Mouse (Mus musculus): ENCODE measurements around the gene Rgl1.
A peak's percentile ranks its signal among the peaks of the same experiment; 100 is the strongest.
"Not testable (repeated sequence)": the region's sequence is repeated elsewhere in the genome, so short reads cannot be mapped to it uniquely, and the experiment has no call there.

The Rgl1 gene

GRCm38 (mm10) chr1:152654851-152655250 is 111.3 kb downstream of the Rgl1 start:
- DNase-seq (ENCODE audit: low spot score): no peak

- DNase-seq (ENCODE audit: low spot score): no peak
Observed at GRCm38 (mm10) chr1:152651495-152651874, 114.7 kb downstream of the Rgl1 start.

- DNase-seq (ENCODE audit: low spot score): no peak
Observed at GRCm38 (mm10) chr1:152650856-152651494, 115.2 kb downstream of the Rgl1 start.

- DNase-seq (ENCODE audit: low spot score): no peak
Observed at GRCm38 (mm10) chr1:152648052-152648451, 118.1 kb downstream of the Rgl1 start.

- not testable (repeated sequence) for DNase-seq (ENCODE audit: low spot score)
Observed at GRCm38 (mm10) chr1:152642207-152642606, 123.9 kb downstream of the Rgl1 start.

GRCm38 (mm10) chr1:152640195-152640981 is 125.8 kb downstream of the Rgl1 start:
- peak; percentile 53 for DNase-seq (ENCODE audit: low spot score)

- DNase-seq (ENCODE audit: low spot score): no peak
Observed at GRCm38 (mm10) chr1:152639344-152639743, 126.8 kb downstream of the Rgl1 start.

- DNase-seq (ENCODE audit: low spot score): no peak
Observed at GRCm38 (mm10) chr1:152634638-152635037, 131.5 kb downstream of the Rgl1 start.

GRCm38 (mm10) chr1:152629780-152630179 is 136.4 kb downstream of the Rgl1 start:
- no peak for DNase-seq (ENCODE audit: low spot score)

- no peak for DNase-seq (ENCODE audit: low spot score)
Observed at GRCm38 (mm10) chr1:152625651-152626050, 140.5 kb downstream of the Rgl1 start.

- peak; percentile 64 for DNase-seq (ENCODE audit: low spot score)
Observed at GRCm38 (mm10) chr1:152624644-152625454, 141.3 kb downstream of the Rgl1 start.

GRCm38 (mm10) chr1:152623375-152624270 is 142.5 kb downstream of the Rgl1 start:
- DNase-seq (ENCODE audit: low spot score): no peak

GRCm38 (mm10) chr1:152622765-152623211 is 143.4 kb downstream of the Rgl1 start:
- DNase-seq (ENCODE audit: low spot score): no peak

GRCm38 (mm10) chr1:152621624-152622023 is 144.5 kb downstream of the Rgl1 start:
- DNase-seq (ENCODE audit: low spot score): no peak

- no peak for DNase-seq (ENCODE audit: low spot score)
Observed at GRCm38 (mm10) chr1:152619396-152619795, 146.8 kb downstream of the Rgl1 start.

- DNase-seq (ENCODE audit: low spot score): no peak
Observed at GRCm38 (mm10) chr1:152618896-152619295, 147.3 kb downstream of the Rgl1 start.

GRCm38 (mm10) chr1:152618381-152618780 is 147.8 kb downstream of the Rgl1 start:
- no peak for DNase-seq (ENCODE audit: low spot score)

GRCm38 (mm10) chr1:152617745-152618342 is 148.3 kb downstream of the Rgl1 start:
- no peak for DNase-seq (ENCODE audit: low spot score)

GRCm38 (mm10) chr1:152616777-152617057 is 149.4 kb downstream of the Rgl1 start:
- no peak for DNase-seq (ENCODE audit: low spot score)

- DNase-seq (ENCODE audit: low spot score): no peak
Observed at GRCm38 (mm10) chr1:152615987-152616776, 150.0 kb downstream of the Rgl1 start.

Data from ovary, adult 18-20 months (tissue).